Mouse (Mus musculus) limb, embryonic 11.5 days (tissue): ENCODE measurements around the gene Acot5. TPM values are rescaled to one million over a fixed set of nuclear protein-coding genes. Genes with fewer than 3 reads are reported as not detected.
"Not testable (repeated sequence)": the region's sequence is repeated elsewhere in the genome, so short reads cannot be mapped to it uniquely, and the experiment has no call there.

Experiments used
- ATAC-seq: fragments of 200-750 bp; cut with Nextera tagmentation; 2 replicates; pipeline ENCODE4 v1.8.0; 2017; ENCODE audit warnings: low read depth; ENCODE audit not compliant: insufficient number of reproducible peaks, low FRiP score, low TSS enrichment
- DNase-seq: peaks from one replicate; pipeline ENCODE4 v3.0.0-alpha.2; 2015; ENCODE audit warnings: low spot score
- H3K27ac ChIP-seq: fragments of 300-500 bp; sonication (generic); replicated peaks from 2 replicates; pipeline ENCODE4 v1.5.1; 2014; ENCODE audit warnings: low read depth, mild to moderate bottlenecking, low read length
- H3K27me3 ChIP-seq: fragments of 300-500 bp; sonication (generic); 2 replicates; pipeline ENCODE4 v1.6.1; 2014; ENCODE audit warnings: mild to moderate bottlenecking, low read length, mixed read lengths; ENCODE audit not compliant: control insufficient read depth, insufficient read depth
- H3K36me3 ChIP-seq: fragments of 300-500 bp; sonication (generic); 2 replicates; pipeline ENCODE4 v1.6.1; 2014; ENCODE audit warnings: mild to moderate bottlenecking, low read length, moderate library complexity, mixed read lengths; ENCODE audit not compliant: control insufficient read depth, insufficient read depth
- H3K4me1 ChIP-seq: fragments of 300-500 bp; sonication (generic); 2 replicates; pipeline ENCODE4 v1.6.1; 2014; ENCODE audit warnings: low read length, mixed read lengths; ENCODE audit not compliant: control insufficient read depth, insufficient read depth
- H3K4me2 ChIP-seq: fragments of 300-500 bp; sonication (generic); 2 replicates; pipeline ENCODE4 v1.6.1; 2014; ENCODE audit warnings: low read depth, mild to moderate bottlenecking, moderate library complexity; ENCODE audit not compliant: severe bottlenecking
- H3K4me3 ChIP-seq: fragments of 300-500 bp; sonication (generic); 2 replicates; pipeline ENCODE4 v1.5.1; 2014; ENCODE audit warnings: low read depth, low read length
- H3K9ac ChIP-seq: fragments of 300-500 bp; sonication (generic); 2 replicates; pipeline ENCODE4 v1.6.1; 2014; ENCODE audit warnings: mild to moderate bottlenecking, low read length
- H3K9me3 ChIP-seq: fragments of 300-500 bp; sonication (generic); 2 replicates; pipeline ENCODE4 v1.6.1; 2016; ENCODE audit warnings: low read length; ENCODE audit not compliant: control insufficient read depth
- WGBS: fragments of 180-500 bp; shearing (Covaris S2); extraction: QIAGEN DNeasy Blood & Tissue Kit; methylation state at CpG from one replicate; pipeline ENCODE4 v1.1.7; 2014; 5-methylcytosine and 5-hydroxymethylcytosine counted together
- polyA plus RNA-seq: library from polyadenylated mRNA; unstranded; fragments of >200 nt; fragmentation: Nextera tagmentation; extraction: Ambion mirVana; gene quantifications from 2 replicates; pipeline ENCODE4 v1.2.1, GENCODE M21; 2014

Acot5 gene
- polyA plus RNA-seq = not detected in 2 replicates

DNA sequence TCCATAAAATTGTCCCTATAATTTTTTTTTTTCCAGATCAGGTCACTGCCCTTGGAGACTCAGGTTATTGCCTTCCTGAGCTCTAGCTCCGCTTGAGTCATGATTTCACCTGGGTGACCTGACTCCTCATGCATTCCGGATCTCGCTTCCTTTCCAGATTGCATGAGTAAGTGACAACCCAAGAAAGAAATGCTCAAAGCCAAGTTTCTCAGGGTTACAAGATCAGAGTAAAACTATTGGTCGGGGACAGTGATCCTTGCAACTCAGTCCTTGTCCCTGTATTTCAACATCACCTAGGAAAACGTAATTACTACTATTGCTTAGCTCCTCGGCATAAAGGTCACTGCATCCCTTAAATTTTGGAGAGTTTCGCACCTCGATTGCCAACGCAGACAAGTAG lies at the start of gene Acot5:
TSS of gene Acot5 (plus strand) at position 340 of the 400 bp plus-strand sequence.
- Histone ChIP-seq H3K27me3 (peaks cover 14% of the 10 kb centered on the region), H3K9ac (0 out of 2 replicates have a peak within 1 kb of the TSS, but pooled peaks have one; percentile 30), H3K27ac (no peak within 1 kb of the TSS), H3K9me3 (no peaks in the 10 kb centered on the region), H3K4me1 (no peaks in the 10 kb centered on the region), H3K4me2 (peak within 1 kb of the TSS; percentile 58), H3K4me3 (peak within 1 kb of the TSS; percentile 34), H3K36me3 (no peaks in the 10 kb centered on the region)
- DNase-seq = no peak
- WGBS = 53% methylated on average over 9 of the region's 9 CpGs
- ATAC-seq = no peak

DNA sequence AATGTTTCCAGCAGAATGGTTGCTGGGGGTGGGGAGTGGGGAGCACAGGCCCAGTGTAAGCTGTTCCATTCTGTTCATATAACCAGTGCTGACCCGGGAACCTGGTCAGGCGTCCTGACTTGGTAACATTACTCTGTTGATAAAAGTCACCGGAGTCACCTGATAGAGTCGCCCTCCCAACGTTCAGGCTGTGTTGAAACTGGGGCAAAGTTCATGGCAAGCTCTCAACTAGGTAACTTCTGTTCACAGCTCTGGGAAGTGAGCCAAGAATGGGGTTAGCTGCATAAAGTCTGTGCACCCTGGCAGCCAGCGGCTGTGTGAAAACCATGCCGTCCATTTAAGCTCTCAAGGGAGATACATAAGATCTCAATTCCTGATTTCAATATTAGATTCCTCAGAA lies 48.6 kb upstream of the Acot5 start:
- not testable (repeated sequence) for H3K9ac ChIP-seq, H3K4me3 ChIP-seq, H3K9me3 ChIP-seq, H3K4me1 ChIP-seq, H3K36me3 ChIP-seq, ATAC-seq, H3K27me3 ChIP-seq, H3K27ac ChIP-seq, H3K4me2 ChIP-seq, DNase-seq
- 84% methylated on average over 7 of the region's 7 CpGs for WGBS

DNA sequence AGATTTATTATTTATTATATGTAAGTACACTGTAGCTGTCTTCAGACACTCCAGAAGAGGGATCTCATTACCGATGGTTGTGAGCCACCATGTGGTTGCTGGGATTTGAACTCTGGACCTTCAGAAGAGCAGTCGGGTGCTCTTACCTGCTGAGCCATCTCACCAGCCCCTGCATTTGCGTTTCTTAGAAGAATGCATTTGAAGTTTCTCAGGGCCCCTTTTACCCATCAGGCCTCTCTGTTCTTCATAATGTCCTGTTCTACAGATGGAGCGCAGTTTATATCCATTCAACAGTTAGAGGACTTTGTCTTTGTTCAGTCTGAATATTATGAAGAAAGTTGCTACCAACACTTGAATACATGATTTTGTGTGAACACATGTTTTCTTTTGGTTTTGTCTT lies 46.9 kb upstream of the Acot5 start:
- H3K9ac ChIP-seq, H3K4me2 ChIP-seq, H3K36me3 ChIP-seq, H3K4me3 ChIP-seq, H3K4me1 ChIP-seq, H3K27me3 ChIP-seq, DNase-seq, ATAC-seq, H3K27ac ChIP-seq, H3K9me3 ChIP-seq: not testable (repeated sequence)
- WGBS = 90% methylated on average over 4 of the region's 4 CpGs

DNA sequence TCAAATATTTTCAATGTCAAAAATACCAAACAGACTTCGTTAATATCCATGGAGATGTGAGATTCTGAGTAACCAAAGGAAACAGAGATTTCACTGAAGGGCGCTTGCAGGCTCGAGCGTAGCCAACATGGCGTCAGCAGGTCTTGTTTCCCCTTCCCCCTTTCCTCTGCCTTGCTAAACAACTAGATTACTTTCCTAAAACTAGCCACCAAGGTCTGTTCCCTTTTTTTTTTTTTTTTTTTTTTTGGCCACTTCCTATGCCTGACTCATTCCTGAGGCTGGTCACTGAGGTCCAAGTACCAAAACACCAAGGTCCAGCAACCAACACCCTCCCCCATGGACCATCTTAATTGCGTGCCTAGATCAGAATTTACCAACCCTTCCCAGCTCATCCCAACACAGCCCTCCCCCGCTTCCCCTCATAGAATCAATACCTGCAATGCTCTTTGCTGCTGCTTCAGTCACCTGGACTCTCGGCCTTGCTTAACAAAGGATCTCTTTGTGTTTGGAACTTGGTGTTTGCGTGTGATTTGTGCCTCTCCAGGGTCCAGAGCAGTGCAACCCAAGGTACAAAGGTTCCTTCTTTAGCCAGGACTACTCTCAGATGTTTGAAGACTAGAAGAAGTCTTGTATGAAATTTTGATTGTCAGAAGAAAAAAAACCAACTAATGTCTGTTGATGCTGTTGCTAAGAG lies 45.9 kb upstream of the Acot5 start:
- Histone ChIP-seq H3K27me3 (no peaks in the 10 kb centered on the region), H3K36me3 (no peaks in the 10 kb centered on the region), H3K4me3 (no peak overlapping the region), H3K27ac (no peak overlapping the region), H3K9ac (no peak overlapping the region), H3K4me2 (no peak overlapping the region), H3K9me3 (no peaks in the 10 kb centered on the region), H3K4me1 (no peaks in the 10 kb centered on the region)
- ATAC-seq = no peak
- peak; percentile 31 for DNase-seq
- 85% methylated on average over 9 of the region's 9 CpGs for WGBS

DNA sequence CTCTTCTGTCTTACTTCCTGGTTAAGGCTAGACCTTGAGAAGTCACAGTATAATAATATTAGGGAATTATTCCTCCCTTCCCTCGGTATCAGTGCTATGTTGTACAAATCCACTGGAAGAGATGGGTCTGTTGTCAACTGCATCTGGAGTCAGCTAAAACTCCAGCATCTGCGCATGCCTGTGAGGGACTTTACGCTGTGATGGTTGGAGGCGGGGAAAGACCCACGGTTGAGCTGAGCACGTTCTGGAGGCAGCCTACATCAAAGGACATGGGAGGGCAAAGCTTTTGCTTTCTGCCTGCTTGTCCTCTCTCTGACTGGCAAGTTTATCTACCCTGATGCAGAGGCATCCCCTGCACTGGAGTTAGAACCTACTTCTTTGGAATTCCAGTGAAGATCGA lies 43.2 kb upstream of the Acot5 start:
- H3K27me3 ChIP-seq = no peaks in the 10 kb centered on the region
- ATAC-seq (no peak), DNase-seq (no peak)
- H3K9me3 ChIP-seq = no peaks in the 10 kb centered on the region
- no peaks in the 10 kb centered on the region for H3K36me3 ChIP-seq
- no peak overlapping the region for H3K9ac ChIP-seq
- no peak overlapping the region for H3K4me3 ChIP-seq
- H3K27ac ChIP-seq = no peak overlapping the region
- H3K4me1 ChIP-seq = no peaks in the 10 kb centered on the region
- no peak overlapping the region for H3K4me2 ChIP-seq
- 85% methylated on average over 7 of the region's 7 CpGs for WGBS

DNA sequence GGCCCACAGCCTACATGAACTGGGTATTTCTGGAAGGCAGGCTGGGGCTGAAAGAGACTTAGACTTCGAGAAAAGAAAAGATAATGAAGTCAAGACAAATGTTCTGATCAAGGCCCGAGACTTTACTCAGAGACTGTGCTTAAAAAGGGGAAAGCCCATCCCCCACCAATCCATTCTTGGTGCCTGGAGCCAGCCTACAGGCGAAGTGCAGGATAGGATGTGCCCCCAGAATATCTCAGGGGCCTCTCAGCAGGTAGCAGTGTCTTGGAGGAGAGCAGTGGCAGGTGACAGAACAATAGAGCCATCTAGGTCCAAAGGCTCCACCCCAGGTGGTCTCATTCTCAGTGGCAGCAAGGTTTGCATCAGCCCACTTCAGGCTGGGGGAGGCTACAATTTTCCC lies 40.8 kb upstream of the Acot5 start:
- DNase-seq, H3K9me3 ChIP-seq, H3K27me3 ChIP-seq, H3K4me1 ChIP-seq, ATAC-seq, H3K9ac ChIP-seq, H3K27ac ChIP-seq, H3K4me2 ChIP-seq, H3K4me3 ChIP-seq, H3K36me3 ChIP-seq: not testable (repeated sequence)
- WGBS = 72% methylated on average over 3 of the region's 3 CpGs

DNA sequence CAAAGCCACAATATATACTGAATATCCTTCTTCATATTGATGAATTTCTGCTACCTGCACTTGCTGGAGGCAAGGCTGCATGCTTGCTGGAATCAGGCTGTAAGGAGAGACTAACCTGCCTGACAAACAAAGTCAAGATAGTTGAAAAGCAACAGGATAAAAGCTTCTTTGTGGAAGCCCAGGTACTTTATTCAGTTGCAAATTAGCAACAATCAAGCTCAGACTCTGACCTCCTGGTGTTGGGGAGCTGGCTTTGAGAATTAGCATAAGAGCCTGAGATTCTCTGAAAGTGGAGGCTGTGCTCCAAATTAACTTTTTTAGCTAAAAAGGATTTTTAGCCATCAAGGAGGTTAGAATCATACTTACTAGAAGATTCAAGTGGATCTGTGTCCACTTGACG lies 40.1 kb upstream of the Acot5 start:
- DNase-seq, H3K9me3 ChIP-seq, H3K9ac ChIP-seq, H3K27me3 ChIP-seq, H3K27ac ChIP-seq, H3K4me2 ChIP-seq, H3K4me1 ChIP-seq, ATAC-seq, H3K36me3 ChIP-seq, H3K4me3 ChIP-seq: not testable (repeated sequence)
- WGBS = 92% methylated on average over 1 of the region's 1 CpGs

DNA sequence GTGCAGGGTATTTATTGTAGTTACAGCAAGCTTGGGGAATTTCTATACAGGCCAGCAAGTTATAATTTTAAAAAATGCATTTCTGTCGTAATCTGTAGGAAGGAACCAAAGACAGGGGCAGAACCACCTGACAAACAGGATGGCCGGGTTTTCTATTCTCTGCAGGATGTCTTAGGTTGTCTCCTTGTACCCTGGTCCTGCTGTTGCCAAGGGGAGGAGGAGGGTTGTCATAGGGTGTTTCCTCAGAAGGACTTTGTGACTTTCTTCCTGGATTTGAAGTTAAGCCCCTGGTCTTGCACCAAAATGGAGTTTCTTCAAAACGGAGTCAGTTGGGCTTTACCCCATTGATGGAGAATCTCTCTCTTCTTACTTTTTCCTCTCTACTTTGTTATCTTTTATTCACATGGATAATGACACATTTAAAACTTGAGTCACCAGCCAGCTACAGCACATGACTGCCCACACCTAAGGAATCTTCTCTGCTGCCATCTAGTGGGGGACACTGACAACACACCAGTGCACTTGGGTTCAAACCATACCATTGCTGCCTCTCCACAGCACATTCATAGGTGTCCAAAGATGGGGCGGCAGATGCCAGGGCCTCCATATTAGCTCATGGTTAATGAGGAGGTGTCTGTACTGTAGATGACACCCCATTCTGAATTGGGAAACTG lies 38.3 kb upstream of the Acot5 start:
- WGBS = 72% methylated on average over 4 of the region's 4 CpGs
- peak; percentile 39; the same call in 1 of the 2 replicates for ATAC-seq

More for the DNA sequence above, 38.3 kb upstream of the Acot5 start:
- Histone ChIP-seq H3K27me3 (no peaks in the 10 kb centered on the region), H3K27ac (no peak overlapping the region), H3K4me2 (no peak overlapping the region), H3K9me3 (no peaks in the 10 kb centered on the region), H3K4me3 (no peak overlapping the region), H3K9ac (no peak overlapping the region), H3K4me1 (no peaks in the 10 kb centered on the region), H3K36me3 (no peaks in the 10 kb centered on the region)
- DNase-seq = peak; percentile 81
